Mouse (Mus musculus) ES-Bruce4 (cell line): ENCODE data around the gene 1110017D15Rik. TPM values are rescaled to one million over a fixed set of nuclear protein-coding genes. Genes with fewer than 3 reads are reported as not detected.
A peak's percentile ranks its signal among the peaks of the same experiment; 100 is the strongest.

Experiments used
- H3K27ac ChIP-seq: 2 replicates; pipeline ENCODE4 v1.5.1; 2012; ENCODE audit warnings: low read length, inconsistent platforms; ENCODE audit not compliant: insufficient read depth
- H3K27me3 ChIP-seq: 2 replicates; pipeline ENCODE4 v1.6.1; 2012; ENCODE audit warnings: mild to moderate bottlenecking, low read length, inconsistent platforms; ENCODE audit not compliant: control insufficient read depth, poor library complexity, insufficient read depth, severe bottlenecking
- H3K36me3 ChIP-seq: 2 replicates; pipeline ENCODE4 v1.6.1; 2012; ENCODE audit warnings: inconsistent platforms, mild to moderate bottlenecking, low read length, moderate library complexity; ENCODE audit not compliant: control insufficient read depth, poor library complexity, insufficient read depth, severe bottlenecking
- H3K4me1 ChIP-seq: one replicate; pipeline ENCODE4 v1.8.1; 2011; ENCODE audit warnings: low read length; ENCODE audit not compliant: control insufficient read depth, insufficient read depth
- H3K4me3 ChIP-seq: 2 replicates; pipeline ENCODE4 v1.5.1; 2011; ENCODE audit warnings: low read depth, mild to moderate bottlenecking, low read length
- H3K9ac ChIP-seq: 2 replicates; pipeline ENCODE4 v1.6.1; 2012; ENCODE audit warnings: low read depth, mild to moderate bottlenecking, inconsistent platforms; ENCODE audit not compliant: poor library complexity, severe bottlenecking
- H3K9me3 ChIP-seq: replicated peaks from 2 replicates; pipeline ENCODE4 v1.6.1; 2012; ENCODE audit warnings: mild to moderate bottlenecking, low read length, inconsistent platforms; ENCODE audit not compliant: control insufficient read depth, poor library complexity, insufficient read depth, severe bottlenecking
- CTCF ChIP-seq: IDR thresholded peaks from one replicate; pipeline ENCODE4 v1.8.1; 2011; ENCODE audit warnings: low read depth, low read length
- EP300 ChIP-seq: IDR thresholded peaks from 2 replicates; pipeline ENCODE4 v1.6.1; 2011; ENCODE audit warnings: low read depth, low read length; ENCODE audit not compliant: insufficient read depth
- POLR2A ChIP-seq: IDR thresholded peaks from one replicate; pipeline ENCODE4 v1.8.1; 2011; ENCODE audit warnings: low read length; ENCODE audit not compliant: insufficient read depth
- polyA plus RNA-seq: library from polyadenylated mRNA; stranded (reverse); fragments of >200 nt; gene quantifications from 2 replicates; pipeline ENCODE4 v1.2.4, GENCODE M21; 2011; ENCODE audit warnings: low read depth; ENCODE audit not compliant: missing spikeins, insufficient read depth, insufficient read length

The 1110017D15Rik gene
- polyA plus RNA-seq, 1 experiment = not detected

- Histone ChIP-seq H3K27ac (no peak overlapping the region), H3K9me3 (no peaks in the 10 kb centered on the region), H3K9ac (no peak overlapping the region), H3K36me3 (0 out of 2 replicates have a peak, but pooled peaks cover 2% of the 10 kb centered on the region), H3K4me1 (no peaks in the 10 kb centered on the region), H3K27me3 (no peaks in the 10 kb centered on the region), H3K4me3 (no peak overlapping the region)
- TF ChIP-seq POLR2A = no peak
- no peak for TF ChIP-seq EP300
- TF ChIP-seq CTCF = no peak
These were observed 39.4 kb downstream of the 1110017D15Rik start for GRCm38 (mm10) chr4:41477648-41478160.

DNA sequence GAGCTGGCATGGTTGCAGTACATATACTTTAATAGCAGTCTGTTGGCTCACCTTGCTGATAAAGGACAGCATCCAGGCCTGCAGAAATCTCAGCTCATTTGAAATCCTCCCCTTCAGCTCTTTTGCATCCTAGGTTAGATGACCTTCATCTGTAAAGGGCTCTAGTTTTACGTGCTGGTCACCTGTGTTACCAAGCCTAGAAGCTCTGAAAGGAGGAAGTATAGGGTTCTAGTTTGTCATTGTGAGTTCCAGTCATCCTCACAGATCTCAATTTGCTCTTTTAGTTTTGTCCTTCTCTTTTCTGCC, 45.8 kb downstream of the 1110017D15Rik start:
- TF ChIP-seq CTCF = no peak
- no peak for TF ChIP-seq POLR2A
- TF ChIP-seq EP300 = no peak
- no peak overlapping the region for H3K27ac ChIP-seq
- no peak overlapping the region for H3K9ac ChIP-seq
- no peaks in the 10 kb centered on the region for H3K9me3 ChIP-seq
- no peaks in the 10 kb centered on the region for H3K4me1 ChIP-seq
- no peak overlapping the region for H3K4me3 ChIP-seq
- H3K27me3 ChIP-seq = no peaks in the 10 kb centered on the region
- H3K36me3 ChIP-seq = no peaks in the 10 kb centered on the region

GRCm38 (mm10) chr4:41470684-41471383, 46.3 kb downstream of the 1110017D15Rik start:
- H3K27ac ChIP-seq = no peak overlapping the region
- TF ChIP-seq CTCF (no peak), EP300 (no peak), POLR2A (no peak)
- H3K4me3 ChIP-seq = no peak overlapping the region
- H3K27me3 ChIP-seq = no peaks in the 10 kb centered on the region
- H3K9ac ChIP-seq = no peak overlapping the region
- H3K36me3 ChIP-seq = no peaks in the 10 kb centered on the region
- no peaks in the 10 kb centered on the region for H3K9me3 ChIP-seq
- H3K4me1 ChIP-seq = no peaks in the 10 kb centered on the region

DNA sequence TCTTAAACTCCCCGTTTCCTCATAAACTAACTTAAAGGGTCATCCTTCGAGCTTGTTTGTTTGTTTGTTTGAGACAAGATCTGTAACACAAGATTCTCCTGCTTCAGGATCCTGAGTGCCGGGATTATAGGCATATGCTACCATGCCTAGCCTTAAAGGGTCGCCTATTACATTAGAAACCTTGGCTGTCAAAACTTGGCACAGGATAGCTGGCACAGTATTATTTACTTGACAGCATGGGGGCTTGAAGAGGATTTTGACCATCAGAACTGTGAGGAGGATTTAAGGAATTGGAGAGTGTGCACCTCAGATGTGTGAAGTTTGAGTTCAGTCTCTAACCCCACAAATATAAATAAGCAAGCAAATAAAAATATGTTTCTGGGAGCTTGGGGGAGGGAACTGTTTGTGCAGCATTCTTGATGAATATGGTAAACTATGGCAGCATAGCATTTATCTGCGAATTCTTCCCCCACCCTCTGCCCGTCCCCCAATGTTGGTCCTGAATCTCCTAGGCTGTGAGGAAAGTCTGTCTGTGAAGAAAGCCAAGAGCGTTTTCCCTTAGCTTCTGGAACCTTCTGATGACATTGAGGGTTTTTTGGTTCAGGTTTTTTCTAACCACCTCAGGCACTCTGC, 47.0 kb downstream of the 1110017D15Rik start:
- H3K4me3 ChIP-seq = no peak overlapping the region

GRCm38 (mm10) chr4:41469199-41469598, 47.9 kb downstream of the 1110017D15Rik start:
- TF ChIP-seq POLR2A (no peak), CTCF (no peak), EP300 (no peak)
- Histone ChIP-seq H3K36me3 (no peaks in the 10 kb centered on the region), H3K9me3 (no peaks in the 10 kb centered on the region), H3K9ac (no peak overlapping the region), H3K27ac (no peak overlapping the region), H3K4me3 (no peak overlapping the region), H3K4me1 (no peaks in the 10 kb centered on the region), H3K27me3 (no peaks in the 10 kb centered on the region)

More for the DNA sequence above, 47.0 kb downstream of the 1110017D15Rik start:
- Histone ChIP-seq H3K27me3 (no peaks in the 10 kb centered on the region), H3K9me3 (no peaks in the 10 kb centered on the region), H3K4me1 (no peaks in the 10 kb centered on the region), H3K27ac (no peak overlapping the region), H3K9ac (no peak overlapping the region), H3K36me3 (no peaks in the 10 kb centered on the region)
- no peak for TF ChIP-seq EP300
- no peak for TF ChIP-seq CTCF
- no peak for TF ChIP-seq POLR2A

GRCm38 (mm10) chr4:41468396-41469080, 48.6 kb downstream of the 1110017D15Rik start:
- Histone ChIP-seq H3K27me3 (no peaks in the 10 kb centered on the region), H3K27ac (no peak overlapping the region)

More at GRCm38 (mm10) chr4:41468396-41469080, 48.6 kb downstream of the 1110017D15Rik start:
- peak; percentile 24 for TF ChIP-seq CTCF
- TF ChIP-seq POLR2A = no peak
- Histone ChIP-seq H3K36me3 (no peaks in the 10 kb centered on the region), H3K4me3 (peak overlapping the region; percentile 45), H3K9me3 (no peaks in the 10 kb centered on the region), H3K4me1 (no peaks in the 10 kb centered on the region), H3K9ac (0 out of 2 replicates have a peak overlapping the region, but pooled peaks have one; percentile 11)
